Mouse (Mus musculus) left cerebral cortex, postnatal 14 days (tissue): ENCODE data around the gene Onecut1. TPM values are rescaled to one million over a fixed set of nuclear protein-coding genes. Genes with fewer than 3 reads are reported as not detected.
A peak's percentile ranks its signal among the peaks of the same experiment; 100 is the strongest.

ENCODE experiments used
- DNase-seq, 2 experiments: peaks; one replicate each; pipeline ENCODE4 v3.0.0; 2021 to 2022; ENCODE audit warnings: low spot score in 2 of 2, mixed read lengths in 1 of 2
- intact Hi-C: fragments of 180-260 bp; cut with DNase I; formaldehyde crosslinking; loops from one replicate; pipeline ENCODE4 v1.15.1; 2025
- long read RNA-seq, 2 experiments: library from polyadenylated mRNA; stranded (forward); transcript quantifications; one replicate each; pipeline ENCODE4 v2.0.0; 2021
- total RNA-seq, 2 experiments: library from RNA; stranded (reverse); gene quantifications; 2 replicates each; pipeline ENCODE4 v1.2.3; 2021

Onecut1 gene
- total RNA-seq: under 1 TPM in 1 of 2 experiments, not detected in 1; 0.08 TPM
- long read RNA-seq, experiment 1: 0 reads
- long read RNA-seq, experiment 2: 0 reads

- intact Hi-C loops: no loop called here
- DNase-seq: peak in 1 of 2 experiments; percentile 50
Measured at GRCm38 (mm10) chr9:74861561-74861980, at the start of gene Onecut1. Gene Onecut1, plus strand, starts transcription at chr9:74861921.

GRCm38 (mm10) chr9:74819736-74820511 lies 41.8 kb upstream of the Onecut1 start:
- DNase-seq: no peak
- intact Hi-C loops: no loop called here

- intact Hi-C loops: no loop called here
- DNase-seq: no peak
Measured at GRCm38 (mm10) chr9:74825102-74825501, 36.6 kb upstream of the Onecut1 start.

- DNase-seq: no peak
- intact Hi-C loops: no loop called here
Measured at GRCm38 (mm10) chr9:74829206-74829605, 32.5 kb upstream of the Onecut1 start.

- no peak for DNase-seq
- intact Hi-C loops: no loop called here
Measured at GRCm38 (mm10) chr9:74842890-74843289, 18.8 kb upstream of the Onecut1 start.

GRCm38 (mm10) chr9:74846867-74847830 lies 14.6 kb upstream of the Onecut1 start:
- no peak for DNase-seq
- intact Hi-C loops: loop anchor here (5.0 kb wide), 1 partner anchor 315 kb away; no protein-coding TSS in a partner anchor

GRCm38 (mm10) chr9:74848411-74849194 lies 13.1 kb upstream of the Onecut1 start:
- DNase-seq: no peak
- intact Hi-C loops: loop anchor here (5.0 kb wide), 1 partner anchor 316 kb away; no protein-coding TSS in a partner anchor

- DNase-seq: no peak
- intact Hi-C loops: loop anchor here (5.0 kb wide), 1 partner anchor 317 kb away; no protein-coding TSS in a partner anchor
Measured at GRCm38 (mm10) chr9:74849195-74849978, 12.3 kb upstream of the Onecut1 start.

- DNase-seq: no peak
- intact Hi-C loops: loop anchor here (5.0 kb wide), 1 partner anchor 318 kb away; no protein-coding TSS in a partner anchor
Measured at GRCm38 (mm10) chr9:74849979-74850780, 11.5 kb upstream of the Onecut1 start.

GRCm38 (mm10) chr9:74850781-74851145 lies 11.0 kb upstream of the Onecut1 start:
- DNase-seq: no peak
- intact Hi-C loops: no loop called here

GRCm38 (mm10) chr9:74851601-74852000 lies 10.1 kb upstream of the Onecut1 start:
- intact Hi-C loops: no loop called here
- DNase-seq: no peak

- DNase-seq: no peak
- intact Hi-C loops: no loop called here
Measured at GRCm38 (mm10) chr9:74852361-74852760, 9.4 kb upstream of the Onecut1 start.

- DNase-seq: no peak
- intact Hi-C loops: no loop called here
Measured at GRCm38 (mm10) chr9:74853191-74854072, 8.3 kb upstream of the Onecut1 start.

GRCm38 (mm10) chr9:74854073-74854591 lies 7.6 kb upstream of the Onecut1 start:
- intact Hi-C loops: no loop called here
- DNase-seq: no peak

GRCm38 (mm10) chr9:74855446-74855845 lies 6.3 kb upstream of the Onecut1 start:
- intact Hi-C loops: no loop called here
- no peak for DNase-seq
